Mouse (Mus musculus): ENCODE data around the gene Lrrc20.

DNA sequence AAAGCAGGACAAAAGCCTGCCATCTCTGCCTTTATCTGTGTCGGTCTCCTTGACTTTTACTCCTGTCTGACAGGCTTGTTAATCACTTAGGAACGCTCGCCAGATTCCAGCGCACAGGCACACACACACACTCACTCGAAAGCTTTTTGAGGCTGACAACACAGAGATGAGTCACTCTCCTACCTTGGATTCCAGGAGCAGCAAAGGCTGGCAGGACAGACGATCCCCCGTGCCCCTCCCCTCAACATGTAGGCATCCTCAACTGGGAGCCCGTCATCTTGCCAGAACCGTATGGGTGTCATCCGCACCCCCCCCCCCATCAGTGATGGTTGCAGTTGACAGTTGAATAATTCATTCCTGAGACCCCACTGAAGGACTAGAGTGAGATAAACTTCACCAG is 94.6 kb downstream of the Lrrc20 start:
- TF ChIP-seq CTCF (IDR thresholded peaks at IDR 0.05; ENCODE audit: extremely low read depth, insufficient read length, insufficient replicate concordance, low read depth, low read length) (no peak), POLR2A (IDR thresholded peaks at IDR 0.05; ENCODE audit: low read depth, low read length) (no peak)

Measured in small intestine, adult 2 months (tissue).